Mouse (Mus musculus): ENCODE measurements around the gene Krtap19-2.

Krtap19-2 gene

GRCm38 (mm10) chr16:88874169-88874568 lies at the start of gene Krtap19-2:
TSS of gene Krtap19-2 (minus strand) at chr16:88874269.
- DNase-seq (ENCODE audit: low spot score): no peak

GRCm38 (mm10) chr16:88896357-88896756 lies 22.3 kb upstream of the Krtap19-2 start, which contains the start of gene Krtap19-5:
TSS of gene Krtap19-5 (minus strand) at chr16:88896457.
- DNase-seq (ENCODE audit: low spot score): no peak

GRCm38 (mm10) chr16:88886870-88887269 lies 12.8 kb upstream of the Krtap19-2 start:
- no peak for DNase-seq (ENCODE audit: low spot score)

- DNase-seq (ENCODE audit: low spot score): no peak
Observed at GRCm38 (mm10) chr16:88884989-88885388, 10.9 kb upstream of the Krtap19-2 start, which contains the start of gene Krtap19-4. TSS of gene Krtap19-4 (minus strand) at chr16:88885089.

- DNase-seq (ENCODE audit: low spot score): no peak
Observed at GRCm38 (mm10) chr16:88877938-88878337, 3.9 kb upstream of the Krtap19-2 start, which contains the start of gene Krtap19-3. TSS of gene Krtap19-3 (minus strand) at chr16:88878038.

- DNase-seq (ENCODE audit: low spot score): no peak
Observed at GRCm38 (mm10) chr16:88869311-88869710, 4.8 kb downstream of the Krtap19-2 start, which contains the start of gene Krtap19-1. TSS of gene Krtap19-1 (minus strand) at chr16:88869411.

- no peak for DNase-seq (ENCODE audit: low spot score)
Observed at GRCm38 (mm10) chr16:88864887-88865407, 9.1 kb downstream of the Krtap19-2 start.

- DNase-seq (ENCODE audit: low spot score): no peak
Observed at GRCm38 (mm10) chr16:88851450-88851849, 22.6 kb downstream of the Krtap19-2 start.

- no peak for DNase-seq (ENCODE audit: low spot score)
Observed at GRCm38 (mm10) chr16:88848558-88848957, 25.5 kb downstream of the Krtap19-2 start.

- DNase-seq (ENCODE audit: low spot score): no peak
Observed at GRCm38 (mm10) chr16:88847363-88847762, 26.7 kb downstream of the Krtap19-2 start.

- DNase-seq (ENCODE audit: low spot score): no peak
Observed at GRCm38 (mm10) chr16:88826978-88827377, 47.1 kb downstream of the Krtap19-2 start.

- no peak for DNase-seq (ENCODE audit: low spot score)
Observed at GRCm38 (mm10) chr16:88826095-88826652, 47.9 kb downstream of the Krtap19-2 start, which contains the start of gene Krtap14. TSS of gene Krtap14 (minus strand) at chr16:88826145.

- DNase-seq (ENCODE audit: low spot score): peak; percentile 10
Observed at GRCm38 (mm10) chr16:88823736-88824135, 50.3 kb downstream of the Krtap19-2 start.
